Mouse (Mus musculus) C2C12 (cell line): ENCODE data around the gene Cnpy2.

Experiments used
- CTCF ChIP-seq: IDR thresholded peaks from one replicate; pipeline ENCODE4 v1.5.1; 2011; ENCODE audit not compliant: control insufficient read depth, insufficient read depth, insufficient read length
- MAX ChIP-seq: IDR thresholded peaks from one replicate; pipeline ENCODE4 v1.6.1; 2011; ENCODE audit warnings: mild to moderate bottlenecking, control low read depth
- MYOD1 ChIP-seq: IDR thresholded peaks from one replicate; pipeline ENCODE4 v1.6.1; 2011; ENCODE audit warnings: low read depth; ENCODE audit not compliant: control insufficient read depth, insufficient read length
- MYOG ChIP-seq: IDR thresholded peaks from one replicate; pipeline ENCODE4 v1.6.1; 2011; ENCODE audit not compliant: control insufficient read depth, insufficient read length; ENCODE audit errors: extremely low read depth
- USF1 ChIP-seq: IDR thresholded peaks from one replicate; pipeline ENCODE4 v1.6.1; 2011; ENCODE audit warnings: low read depth, mild to moderate bottlenecking, control low read depth, moderate library complexity

DNA sequence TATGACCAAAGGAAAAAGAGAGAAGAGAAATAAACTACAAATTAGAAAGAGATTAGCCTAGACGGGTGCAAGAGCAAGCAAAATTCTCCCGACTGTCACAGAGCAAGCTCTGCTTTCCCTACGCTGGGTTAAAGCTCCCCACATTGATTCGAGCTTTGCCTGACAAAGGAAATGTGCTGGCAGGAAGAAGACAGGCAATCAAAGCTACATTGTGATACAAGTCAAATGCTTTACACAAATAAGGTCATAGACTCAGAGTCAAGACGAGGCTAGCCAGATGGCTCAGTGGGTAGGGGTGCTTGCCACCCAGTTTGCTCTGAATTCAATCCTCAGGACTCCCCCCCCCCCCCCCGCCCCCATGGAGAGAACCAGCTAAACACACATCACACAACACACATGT lies 47.8 kb downstream of the Cnpy2 start:
- TF ChIP-seq MYOD1 (no peak), CTCF (no peak), MAX (no peak), USF1 (no peak), MYOG (no peak)
